Mouse (Mus musculus) kidney, embryonic 16.5 days (tissue): ENCODE data around the gene Gm14685. TPM values are rescaled to one million over a fixed set of nuclear protein-coding genes. Genes with fewer than 3 reads are reported as not detected.

ENCODE experiments used
- polyA plus RNA-seq: library from polyadenylated mRNA; unstranded; fragments of >200 nt; fragmentation: Nextera tagmentation; extraction: Ambion mirVana; gene quantifications from 2 replicates; pipeline ENCODE4 v1.2.1, GENCODE M21; 2015

The Gm14685 gene
- polyA plus RNA-seq, 1 experiment from 2014 or later: not detected

Other genes starting within 250 kb of the Gm14685 start
- gene Cetn2, start 198.6 kb upstream of the Gm14685 start, polyA plus RNA-seq: 84.4 and 85.0 TPM in 2 replicates
- 28.2 and 30.4 TPM in 2 replicates for gene Nsdhl, start 198.5 kb upstream of the Gm14685 start, polyA plus RNA-seq
- 7.5 and 7.6 TPM in 2 replicates for gene Zfp185, start 129.7 kb upstream of the Gm14685 start, polyA plus RNA-seq
- gene Pnma5, start 79.9 kb upstream of the Gm14685 start, polyA plus RNA-seq: 0.14 TPM in 1 of 2 replicates, not detected in the other
- gene Pnma3, start 52.3 kb upstream of the Gm14685 start, polyA plus RNA-seq: 0.04 and 0.10 TPM in 2 replicates
- 0.54 and 0.98 TPM in 2 replicates for gene Xlr4a, start 34.6 kb upstream of the Gm14685 start, polyA plus RNA-seq
- gene Xlr3a, start 20.0 kb upstream of the Gm14685 start, polyA plus RNA-seq: 2.3 and 3.6 TPM in 2 replicates
- gene Xlr5b, start 31.7 kb downstream of the Gm14685 start, polyA plus RNA-seq: not detected in 2 replicates
- not detected in 2 replicates for gene DXBay18, start 32.4 kb downstream of the Gm14685 start, polyA plus RNA-seq
- not detected in 2 replicates for gene Spin2d, start 59.9 kb downstream of the Gm14685 start, polyA plus RNA-seq
- gene Xlr3b, start 75.2 kb downstream of the Gm14685 start, polyA plus RNA-seq: 11.8 and 14.0 TPM in 2 replicates
- gene Xlr4b, start 97.3 kb downstream of the Gm14685 start, polyA plus RNA-seq: 0.51 and 1.1 TPM in 2 replicates
- 10.6 and 10.7 TPM in 2 replicates for gene F8a, start 111.2 kb downstream of the Gm14685 start, polyA plus RNA-seq
- gene Xlr4c, start 126.1 kb downstream of the Gm14685 start, polyA plus RNA-seq: not detected in 2 replicates
- not detected in 2 replicates for gene Xlr3c, start 148.3 kb downstream of the Gm14685 start, polyA plus RNA-seq
- gene Xlr5a, start 175.9 kb downstream of the Gm14685 start, polyA plus RNA-seq: not detected in 2 replicates
- gene Xlr5c, start 175.9 kb downstream of the Gm14685 start, polyA plus RNA-seq: not detected in 2 replicates
- gene Gm45015, start 219.8 kb downstream of the Gm14685 start, polyA plus RNA-seq: not detected in 2 replicates
- 13.8 and 14.7 TPM in 2 replicates for gene Zfp275, start 225.6 kb downstream of the Gm14685 start, polyA plus RNA-seq